Mouse (Mus musculus): Measurements from ENCODE around the gene Olfr279. TPM values are rescaled to one million over a fixed set of nuclear protein-coding genes. Genes with fewer than 3 reads are reported as not detected.
A peak's percentile ranks its signal among the peaks of the same experiment; 100 is the strongest.

Gene Olfr279
- total RNA-seq (2021), result not detected
- long read RNA-seq, experiment 1, result 0 reads
- long read RNA-seq, experiment 2, result 0 reads

- no peak for TF ChIP-seq CTCF (IDR thresholded peaks at IDR 0.05)
- Histone ChIP-seq H3K4me3 (no peak within 1 kb of the TSS), H3K27ac (peak within 1 kb of the TSS; percentile 20; the same call in 1 of the 2 replicates)
- DNase-seq, result no peak
- intact Hi-C loops (cut with DNase I), result no loop called here
These were observed at the start of gene Olfr279 for GRCm38 (mm10) chr15:98492102-98492501. TSS of gene Olfr279 (plus strand) at chr15:98492402.

GRCm38 (mm10) chr15:98444561-98444960 lies 47.6 kb upstream of the Olfr279 start:
- no peak for TF ChIP-seq CTCF (IDR thresholded peaks at IDR 0.05)
- intact Hi-C loops (cut with DNase I), result no loop called here

GRCm38 (mm10) chr15:98448521-98448920 lies 43.7 kb upstream of the Olfr279 start:
- H3K4me3 ChIP-seq, result no peak overlapping the region
- intact Hi-C loops (cut with DNase I), result no loop called here
- no peak overlapping the region for H3K27ac ChIP-seq
- TF ChIP-seq CTCF (IDR thresholded peaks at IDR 0.05), result no peak
- DNase-seq, result no peak

More at GRCm38 (mm10) chr15:98444561-98444960, 47.6 kb upstream of the Olfr279 start:
- Histone ChIP-seq H3K27ac (no peak overlapping the region), H3K4me3 (no peak overlapping the region)
- DNase-seq, result no peak

- no peak for TF ChIP-seq CTCF (IDR thresholded peaks at IDR 0.05)
- intact Hi-C loops (cut with DNase I), result no loop called here
- Histone ChIP-seq H3K4me3 (no peak within 1 kb of the TSS), H3K27ac (no peak within 1 kb of the TSS)
- no peak for DNase-seq
These were observed 39.9 kb upstream of the Olfr279 start, which contains the start of gene Olfr281 for GRCm38 (mm10) chr15:98452288-98452687. TSS of gene Olfr281 (plus strand) at chr15:98452588.

GRCm38 (mm10) chr15:98469596-98469995 lies 22.6 kb upstream of the Olfr279 start, which contains the start of gene OR5BS1P:
TSS of gene OR5BS1P (plus strand) at chr15:98469896.
- intact Hi-C loops (cut with DNase I), result no loop called here
- Histone ChIP-seq H3K27ac (no peak within 1 kb of the TSS), H3K4me3 (no peak within 1 kb of the TSS)
- no peak for DNase-seq
- no peak for TF ChIP-seq CTCF (IDR thresholded peaks at IDR 0.05)

- H3K4me3 ChIP-seq, result no peak overlapping the region
- no peak overlapping the region for H3K27ac ChIP-seq
- TF ChIP-seq CTCF (IDR thresholded peaks at IDR 0.05), result no peak
- intact Hi-C loops (cut with DNase I), result loop anchor here (10.0 kb wide), 1 partner anchor 287 kb away; no protein-coding TSS in a partner anchor
- DNase-seq, result no peak
These were observed 20.7 kb upstream of the Olfr279 start for GRCm38 (mm10) chr15:98471539-98471938.

GRCm38 (mm10) chr15:98474958-98475357 lies 17.2 kb upstream of the Olfr279 start:
- Histone ChIP-seq H3K4me3 (no peak overlapping the region), H3K27ac (no peak overlapping the region)
- no peak for DNase-seq
- TF ChIP-seq CTCF (IDR thresholded peaks at IDR 0.05), result no peak
- intact Hi-C loops (cut with DNase I), result loop anchor here (10.0 kb wide), 1 partner anchor 290 kb away; no protein-coding TSS in a partner anchor

GRCm38 (mm10) chr15:98475382-98475781 lies 16.8 kb upstream of the Olfr279 start:
- intact Hi-C loops (cut with DNase I), result loop anchor here (10.0 kb wide), 1 partner anchor 291 kb away; no protein-coding TSS in a partner anchor
- TF ChIP-seq CTCF (IDR thresholded peaks at IDR 0.05), result peak; percentile 72
- no peak overlapping the region for H3K27ac ChIP-seq
- H3K4me3 ChIP-seq, result no peak overlapping the region
- DNase-seq, result peak; percentile 64

GRCm38 (mm10) chr15:98476281-98476680 lies 15.9 kb upstream of the Olfr279 start:
- TF ChIP-seq CTCF (IDR thresholded peaks at IDR 0.05), result no peak
- H3K4me3 ChIP-seq, result no peak overlapping the region
- no peak overlapping the region for H3K27ac ChIP-seq
- intact Hi-C loops (cut with DNase I), result loop anchor here (10.0 kb wide), 1 partner anchor 291 kb away; no protein-coding TSS in a partner anchor
- DNase-seq, result no peak

GRCm38 (mm10) chr15:98479568-98480102 lies 12.6 kb upstream of the Olfr279 start:
- no peak for TF ChIP-seq CTCF (IDR thresholded peaks at IDR 0.05)
- intact Hi-C loops (cut with DNase I), result loop anchor here (10.0 kb wide), 1 partner anchor 295 kb away; no protein-coding TSS in a partner anchor
- no peak for DNase-seq

GRCm38 (mm10) chr15:98482701-98483100 lies 9.5 kb upstream of the Olfr279 start, which contains the start of gene Lalba:
TSS of gene Lalba (minus strand) at chr15:98482721.
- TF ChIP-seq CTCF (IDR thresholded peaks at IDR 0.05), result no peak
- no peak within 1 kb of the TSS for H3K4me3 ChIP-seq
- peak within 1 kb of the TSS; percentile 83 for H3K27ac ChIP-seq
- intact Hi-C loops (cut with DNase I), result no loop called here
- no peak for DNase-seq

More at GRCm38 (mm10) chr15:98479568-98480102, 12.6 kb upstream of the Olfr279 start:
- Histone ChIP-seq H3K27ac (no peak overlapping the region), H3K4me3 (no peak overlapping the region)

- DNase-seq, result peak; percentile 44
These were observed 8.0 kb upstream of the Olfr279 start for GRCm38 (mm10) chr15:98483907-98484886.

More at GRCm38 (mm10) chr15:98483907-98484886, 8.0 kb upstream of the Olfr279 start:
- Histone ChIP-seq H3K4me3 (no peak overlapping the region), H3K27ac (peak overlapping the region; percentile 83)
- intact Hi-C loops (cut with DNase I), result loop anchor here (1.0 kb wide), 1 partner anchor 25 kb away; no protein-coding TSS in a partner anchor
- TF ChIP-seq CTCF (IDR thresholded peaks at IDR 0.05), result no peak
